Mouse (Mus musculus) liver, adult (tissue): Measurements from ENCODE around the gene Btbd35f16.
"Not testable (repeated sequence)": the region's sequence is repeated elsewhere in the genome, so short reads cannot be mapped to it uniquely, and the experiment has no call there.

Experiments used
- GATA4 ChIP-seq: IDR thresholded peaks from 2 replicates; pipeline ENCODE4 v1.6.1; 2014; ENCODE audit warnings: mild to moderate bottlenecking, low read length; ENCODE audit not compliant: insufficient replicate concordance

Btbd35f16 gene

GRCm38 (mm10) chrX:3956902-3957301 is at the start of gene Btbd35f16:
Gene Btbd35f16 (minus strand): TSS chrX:3957002.
- TF ChIP-seq GATA4: not testable (repeated sequence)
